Mouse (Mus musculus) lung, embryonic 16.5 days (tissue): Measurements from ENCODE around the gene Gpatch4. TPM values are rescaled to one million over a fixed set of nuclear protein-coding genes. Genes with fewer than 3 reads are reported as not detected.
A peak's percentile ranks its signal among the peaks of the same experiment; 100 is the strongest.

Experiments used
- ATAC-seq: fragments of 200-750 bp; cut with Nextera tagmentation; 2 replicates; pipeline ENCODE4 v1.8.0; 2017; ENCODE audit warnings: low read depth, mild to moderate bottlenecking, moderate library complexity
- H3K27ac ChIP-seq: fragments of 300-500 bp; sonication (generic); 2 replicates; pipeline ENCODE4 v1.5.1; 2014; ENCODE audit warnings: mild to moderate bottlenecking, control low read depth, low read length
- H3K27me3 ChIP-seq: fragments of 300-500 bp; sonication (generic); 2 replicates; pipeline ENCODE4 v1.6.1; 2014; ENCODE audit warnings: low read depth, low read length, mixed read lengths; ENCODE audit not compliant: control insufficient read depth, insufficient read depth
- H3K36me3 ChIP-seq: fragments of 300-500 bp; sonication (generic); 2 replicates; pipeline ENCODE4 v1.6.1; 2014; ENCODE audit warnings: low read length; ENCODE audit not compliant: control insufficient read depth, insufficient read depth
- H3K4me1 ChIP-seq: fragments of 300-500 bp; sonication (generic); replicated peaks from 2 replicates; pipeline ENCODE4 v1.6.1; 2014; ENCODE audit warnings: low read length, mixed read lengths; ENCODE audit not compliant: control insufficient read depth, insufficient read depth
- H3K4me2 ChIP-seq: fragments of 300-500 bp; sonication (generic); 2 replicates; pipeline ENCODE4 v1.6.1; 2014; ENCODE audit warnings: low read depth, low read length, control low read depth
- H3K4me3 ChIP-seq: fragments of 300-500 bp; sonication (generic); 2 replicates; pipeline ENCODE4 v1.5.1; 2014; ENCODE audit warnings: mild to moderate bottlenecking, low read length, control low read depth
- H3K9ac ChIP-seq: fragments of 300-500 bp; sonication (generic); 2 replicates; pipeline ENCODE4 v1.6.1; 2014; ENCODE audit warnings: low read length, control low read depth
- H3K9me3 ChIP-seq: fragments of 300-500 bp; sonication (generic); 2 replicates; pipeline ENCODE4 v1.6.1; 2016; ENCODE audit warnings: low read length; ENCODE audit not compliant: control insufficient read depth
- WGBS: fragments of 180-500 bp; shearing (Covaris S2); extraction: QIAGEN DNeasy Blood & Tissue Kit; methylation state at CpG from one replicate; pipeline ENCODE4 v1.1.7; 2014; 5-methylcytosine and 5-hydroxymethylcytosine counted together
- polyA plus RNA-seq: library from polyadenylated mRNA; unstranded; fragments of >200 nt; fragmentation: Nextera tagmentation; extraction: Ambion mirVana; gene quantifications from 2 replicates; pipeline ENCODE4 v1.2.1, GENCODE M21; 2015

Gpatch4 gene
- polyA plus RNA-seq, result 22.4 and 25.6 TPM in 2 replicates

DNA sequence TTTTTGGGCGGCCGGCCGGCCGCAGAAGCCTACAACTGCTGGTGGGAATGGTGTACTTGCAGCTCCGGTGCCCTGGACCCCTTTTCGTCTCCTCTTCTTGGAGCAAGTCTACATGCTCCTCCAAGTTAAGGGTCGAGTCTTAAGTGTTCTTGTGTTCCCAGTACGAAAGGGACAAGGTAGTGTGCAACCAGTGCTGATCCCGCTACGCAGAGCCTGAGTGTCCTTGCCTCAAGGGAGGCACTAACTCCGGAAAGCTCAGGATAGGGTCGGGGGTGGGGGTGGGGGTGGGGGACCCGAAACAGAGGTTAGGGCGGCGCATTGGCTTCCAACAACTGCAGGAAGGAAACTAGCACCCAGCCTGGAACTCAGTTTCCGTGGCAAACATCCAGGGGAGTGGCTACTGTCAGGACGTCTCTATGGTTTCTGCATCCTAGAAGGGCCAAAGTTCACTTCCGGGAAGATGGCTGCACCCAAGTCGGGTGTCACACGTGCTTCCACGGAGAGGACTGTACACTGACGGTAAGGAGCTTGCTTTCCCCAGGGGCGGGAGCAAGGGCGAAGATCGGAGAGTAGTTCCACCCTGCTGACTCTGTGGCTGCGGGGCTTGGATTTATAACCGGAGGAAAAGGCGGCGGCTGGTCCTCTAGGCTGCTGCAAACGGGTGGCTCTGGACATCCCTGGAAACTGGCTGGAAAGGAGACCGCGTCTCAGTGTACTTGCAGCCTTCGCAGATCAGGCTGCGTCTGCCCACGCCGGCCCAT lies at the start of gene Gpatch4:
Gene Gpatch4, plus strand, starts transcription at position 448 of the 761 bp plus-strand sequence.
- Histone ChIP-seq H3K27ac (peak within 1 kb of the TSS; percentile 65), H3K4me3 (peak within 1 kb of the TSS; percentile 95), H3K9ac (peak within 1 kb of the TSS; percentile 75), H3K4me1 (peaks cover 9% of the 10 kb centered on the region; the same call in 1 of the 2 replicates), H3K27me3 (no peaks in the 10 kb centered on the region), H3K4me2 (peak within 1 kb of the TSS; percentile 82), H3K9me3 (no peaks in the 10 kb centered on the region), H3K36me3 (no peaks in the 10 kb centered on the region)
- 8% methylated on average over 36 of the region's 36 CpGs for WGBS
- ATAC-seq, result peak; percentile 96

DNA sequence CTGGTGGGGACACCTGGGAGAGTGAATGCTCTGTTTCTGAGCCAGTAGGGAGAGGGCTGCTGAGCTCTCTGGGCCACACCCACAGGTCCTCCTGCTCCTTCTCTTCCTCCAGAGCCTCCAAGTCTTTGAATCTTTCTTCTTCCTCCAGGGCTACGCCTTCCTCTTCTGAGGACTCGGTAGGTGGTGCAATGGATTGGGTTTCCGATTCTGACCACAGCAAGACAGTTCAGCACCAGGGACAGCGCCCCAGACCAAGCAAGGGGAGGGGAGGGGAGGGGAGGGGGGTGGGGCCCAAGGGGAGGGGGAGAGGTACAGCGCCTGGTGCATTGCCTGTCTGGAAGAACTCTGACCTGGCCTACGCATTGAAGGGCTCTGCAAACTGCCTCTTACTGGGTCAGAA lies 49.5 kb upstream of the Gpatch4 start:
- H3K36me3 ChIP-seq, result no peaks in the 10 kb centered on the region
- H3K27me3 ChIP-seq, result peaks cover 67% of the 10 kb centered on the region
- no peak overlapping the region for H3K4me2 ChIP-seq
- H3K4me1 ChIP-seq, result peaks cover 5% of the 10 kb centered on the region
- ATAC-seq, result no peak
- no peak overlapping the region for H3K9ac ChIP-seq
- no peaks in the 10 kb centered on the region for H3K9me3 ChIP-seq
- no peak overlapping the region for H3K27ac ChIP-seq
- WGBS, result 0% methylated on average over 4 of the region's 6 CpGs
- H3K4me3 ChIP-seq, result no peak overlapping the region

DNA sequence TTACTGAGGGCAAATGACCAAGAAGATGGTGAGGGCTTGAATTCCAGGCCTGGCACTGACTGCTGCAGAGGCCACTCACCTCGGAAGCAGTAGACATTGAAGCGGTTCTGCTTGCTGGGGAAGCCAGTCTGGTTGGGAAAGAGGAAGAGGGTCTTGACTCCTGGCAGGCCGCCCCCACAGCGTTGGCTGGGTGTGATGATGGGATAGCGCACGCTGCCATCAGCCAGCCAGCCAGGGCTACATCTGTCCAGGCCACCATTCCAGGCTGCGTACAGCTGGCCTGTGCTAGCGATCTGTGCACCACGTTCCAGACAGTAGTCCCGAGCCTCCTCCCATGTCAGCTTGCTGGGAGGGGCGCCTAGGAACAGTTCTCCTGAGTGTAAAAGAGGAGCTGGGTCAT lies 47.6 kb upstream of the Gpatch4 start:
- Histone ChIP-seq H3K9ac (no peak overlapping the region), H3K9me3 (no peaks in the 10 kb centered on the region), H3K4me1 (peaks cover 12% of the 10 kb centered on the region), H3K4me2 (no peak overlapping the region), H3K4me3 (no peak overlapping the region), H3K36me3 (no peaks in the 10 kb centered on the region), H3K27ac (no peak overlapping the region), H3K27me3 (peaks cover 72% of the 10 kb centered on the region)
- 24% methylated on average over 11 of the region's 11 CpGs for WGBS
- no peak for ATAC-seq

DNA sequence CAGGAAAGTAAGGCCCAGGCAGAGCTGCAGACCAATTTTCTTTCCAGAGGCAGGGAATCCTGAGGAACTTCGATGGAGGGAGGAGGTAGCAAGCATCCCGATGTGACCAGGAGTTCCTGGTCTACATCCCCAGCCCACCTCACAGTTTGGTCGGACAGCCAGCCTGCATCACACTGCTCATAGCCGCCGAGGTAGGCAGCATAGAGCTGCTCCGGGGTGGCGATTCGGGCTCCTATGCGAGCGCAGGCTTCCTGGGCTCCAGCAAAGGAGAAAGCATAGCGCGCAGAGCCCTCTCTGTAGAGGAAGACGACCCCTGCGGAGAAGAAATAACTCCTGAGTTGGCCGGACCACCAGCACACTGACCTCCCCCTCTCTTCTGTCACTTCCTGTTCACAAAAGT lies 46.5 kb upstream of the Gpatch4 start:
- no peak overlapping the region for H3K9ac ChIP-seq
- no peaks in the 10 kb centered on the region for H3K36me3 ChIP-seq
- H3K4me2 ChIP-seq, result no peak overlapping the region
- 3% methylated on average over 15 of the region's 15 CpGs for WGBS
- H3K4me3 ChIP-seq, result no peak overlapping the region
- H3K4me1 ChIP-seq, result peaks cover 15% of the 10 kb centered on the region
- no peaks in the 10 kb centered on the region for H3K9me3 ChIP-seq
- no peak overlapping the region for H3K27ac ChIP-seq
- peaks cover 82% of the 10 kb centered on the region for H3K27me3 ChIP-seq
- ATAC-seq, result no peak

DNA sequence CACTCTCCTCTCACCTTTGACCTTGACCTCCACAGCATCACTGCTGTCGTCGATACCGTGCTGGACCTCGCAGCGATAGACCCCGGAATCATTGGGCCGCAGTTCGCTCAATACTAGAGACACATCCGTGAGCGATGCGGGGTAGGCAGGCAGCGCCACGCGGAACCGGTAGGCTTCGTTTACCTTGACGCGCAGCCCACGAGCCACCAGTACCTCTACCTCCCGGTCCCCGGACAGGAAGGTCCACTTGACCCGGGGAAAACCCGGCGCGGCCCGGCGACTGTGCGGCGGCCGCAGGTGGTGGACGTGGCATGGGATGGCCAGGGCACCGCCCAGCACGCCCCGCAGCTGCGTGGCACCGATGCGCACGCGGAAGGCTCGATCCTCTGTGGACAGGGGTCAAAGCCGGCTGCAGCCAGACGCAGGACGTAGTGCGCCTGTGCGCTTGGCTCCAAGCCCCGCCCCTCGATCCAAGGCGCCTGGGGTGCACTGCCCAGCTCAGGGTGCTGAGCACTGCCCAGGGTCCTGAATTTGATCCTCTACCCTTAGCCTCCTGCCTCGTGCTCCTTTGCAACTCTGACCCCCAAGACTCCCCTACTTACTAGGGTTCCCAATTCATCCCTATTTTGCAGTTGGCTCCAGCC lies 45.8 kb upstream of the Gpatch4 start:
- Histone ChIP-seq H3K4me1 (peaks cover 16% of the 10 kb centered on the region), H3K27ac (no peak overlapping the region), H3K4me3 (peak overlapping the region; percentile 43), H3K4me2 (peak overlapping the region; percentile 53), H3K36me3 (no peaks in the 10 kb centered on the region), H3K27me3 (peaks cover 89% of the 10 kb centered on the region), H3K9me3 (no peaks in the 10 kb centered on the region), H3K9ac (no peak overlapping the region)
- WGBS, result 1% methylated on average over 49 of the region's 49 CpGs
- 0 out of 2 replicates have a peak, but pooled peaks have one; percentile 37 for ATAC-seq

DNA sequence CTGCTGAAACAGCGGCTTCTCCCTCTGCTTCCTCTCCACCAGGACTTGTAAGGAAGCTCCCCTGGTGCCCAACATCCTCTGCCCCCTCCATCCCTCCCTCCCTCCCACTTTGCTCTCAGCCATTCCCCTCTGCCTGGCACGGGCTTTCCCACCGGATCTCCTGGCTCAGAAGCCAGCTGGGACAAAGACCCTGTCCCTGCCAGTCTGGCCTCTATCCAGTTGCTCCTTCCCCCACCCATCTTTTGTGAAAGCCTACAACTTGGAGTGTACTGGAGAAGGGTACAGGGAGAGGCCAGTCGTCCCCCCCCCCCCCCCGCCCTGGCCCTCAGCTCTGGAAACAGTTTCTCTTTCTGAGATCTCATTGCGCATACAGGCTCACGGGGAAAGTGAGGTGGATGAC lies 44.2 kb upstream of the Gpatch4 start:
- H3K4me2 ChIP-seq, result no peak overlapping the region
- H3K9me3 ChIP-seq, result no peaks in the 10 kb centered on the region
- WGBS, result 4% methylated on average over 7 of the region's 7 CpGs
- ATAC-seq, result no peak
- no peak overlapping the region for H3K4me3 ChIP-seq
- H3K4me1 ChIP-seq, result peaks cover 23% of the 10 kb centered on the region
- H3K9ac ChIP-seq, result no peak overlapping the region
- H3K27me3 ChIP-seq, result peaks cover 96% of the 10 kb centered on the region
- no peak overlapping the region for H3K27ac ChIP-seq
- no peaks in the 10 kb centered on the region for H3K36me3 ChIP-seq

DNA sequence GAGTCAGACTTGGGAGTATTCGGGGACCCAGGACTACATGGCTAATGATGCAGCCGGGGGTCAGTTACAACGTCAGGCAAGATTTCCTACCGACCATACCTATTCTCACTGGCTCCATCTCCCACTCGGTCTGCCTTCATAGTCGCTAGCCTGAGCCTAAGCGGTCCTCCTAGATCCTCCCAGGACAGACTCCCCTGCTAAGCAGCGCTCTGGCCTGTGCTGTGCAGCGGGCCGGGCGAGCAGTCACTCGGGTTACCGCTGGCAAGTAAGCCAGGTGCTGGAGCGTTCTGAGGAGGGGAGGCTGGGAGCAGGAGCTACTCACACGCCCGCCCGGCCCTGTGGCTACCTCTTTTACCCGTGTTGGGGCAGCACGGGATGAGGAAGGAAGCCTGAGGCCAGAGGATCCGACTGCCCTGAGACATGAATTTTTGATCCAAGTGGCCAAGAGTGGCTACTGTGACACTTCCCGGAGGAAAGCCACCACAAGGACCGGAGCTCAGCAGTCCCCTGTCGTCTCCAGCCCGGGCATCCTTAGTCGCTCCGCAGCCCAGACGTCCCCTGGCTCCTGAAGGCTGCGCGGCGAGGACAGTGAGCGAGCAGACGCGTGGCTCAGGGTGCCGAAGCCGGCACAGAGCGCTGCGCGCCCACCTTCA lies 43.5 kb upstream of the Gpatch4 start:
- Histone ChIP-seq H3K9me3 (no peaks in the 10 kb centered on the region), H3K27me3 (peaks cover 92% of the 10 kb centered on the region), H3K4me1 (peaks cover 23% of the 10 kb centered on the region), H3K9ac (no peak overlapping the region), H3K4me2 (peak overlapping the region; percentile 56), H3K27ac (no peak overlapping the region), H3K4me3 (peak overlapping the region; percentile 41), H3K36me3 (no peaks in the 10 kb centered on the region)
- 1% methylated on average over 38 of the region's 38 CpGs for WGBS
- ATAC-seq, result no peak

DNA sequence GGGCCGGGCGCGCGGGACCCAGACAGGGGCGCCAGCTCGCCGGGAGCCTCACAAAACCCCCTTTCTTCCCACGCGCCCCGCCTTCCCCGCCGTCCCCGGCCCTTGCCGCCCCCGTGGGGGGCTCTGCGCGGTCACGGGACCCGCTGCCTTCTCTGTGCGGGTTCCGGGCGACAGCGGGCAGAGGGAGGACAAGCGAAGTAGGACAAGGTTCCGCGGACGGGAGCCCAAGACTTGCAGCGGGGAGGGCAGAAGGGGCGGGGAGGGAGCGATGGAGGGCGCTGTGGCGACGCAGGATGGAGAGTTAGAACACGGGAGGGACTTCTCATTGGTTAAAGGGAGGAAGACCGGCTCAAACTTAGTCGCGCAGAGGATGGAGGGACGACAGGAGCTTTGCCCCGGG lies 42.7 kb upstream of the Gpatch4 start, which contains the start of gene Bcan:
Gene Bcan, minus strand, starts transcription at position 50 of the 400 bp plus-strand sequence.
- H3K4me3 ChIP-seq, result peak within 1 kb of the TSS; percentile 41
- peak within 1 kb of the TSS; percentile 56 for H3K4me2 ChIP-seq
- H3K9me3 ChIP-seq, result no peaks in the 10 kb centered on the region
- peaks cover 23% of the 10 kb centered on the region for H3K4me1 ChIP-seq
- H3K27me3 ChIP-seq, result peaks cover 84% of the 10 kb centered on the region
- no peak for ATAC-seq
- no peaks in the 10 kb centered on the region for H3K36me3 ChIP-seq
- H3K9ac ChIP-seq, result 0 out of 2 replicates have a peak within 1 kb of the TSS, but pooled peaks have one; percentile 19
- H3K27ac ChIP-seq, result no peak within 1 kb of the TSS
- WGBS, result under 1% methylated on average over 36 of the region's 39 CpGs
